Mouse (Mus musculus) intestine, embryonic 15.5 days (tissue): ENCODE measurements around the gene Cdk4. TPM values are rescaled to one million over a fixed set of nuclear protein-coding genes. Genes with fewer than 3 reads are reported as not detected.

ENCODE experiments used
- ATAC-seq: fragments of 200-750 bp; cut with Nextera tagmentation; 2 replicates; pipeline ENCODE4 v1.8.0; 2017; ENCODE audit warnings: moderate TSS enrichment, moderate library complexity
- H3K27ac ChIP-seq: fragments of 300-500 bp; sonication (generic); 2 replicates; pipeline ENCODE4 v1.5.1; 2015; ENCODE audit warnings: mild to moderate bottlenecking, inconsistent platforms
- H3K27me3 ChIP-seq: fragments of 300-500 bp; sonication (generic); replicated peaks from 2 replicates; pipeline ENCODE4 v1.6.1; 2015; ENCODE audit warnings: inconsistent platforms
- H3K36me3 ChIP-seq: fragments of 300-500 bp; sonication (generic); 2 replicates; pipeline ENCODE4 v1.6.1; 2015; ENCODE audit warnings: inconsistent platforms
- H3K4me1 ChIP-seq: fragments of 300-500 bp; sonication (generic); replicated peaks from 2 replicates; pipeline ENCODE4 v1.6.1; 2015; ENCODE audit warnings: inconsistent platforms
- H3K4me2 ChIP-seq: fragments of 300-500 bp; sonication (generic); replicated peaks from 2 replicates; pipeline ENCODE4 v1.6.1; 2015; ENCODE audit warnings: mild to moderate bottlenecking, inconsistent platforms
- H3K4me3 ChIP-seq: fragments of 300-500 bp; sonication (generic); replicated peaks from 2 replicates; pipeline ENCODE4 v1.5.1; 2015; ENCODE audit warnings: inconsistent platforms
- H3K9ac ChIP-seq: fragments of 300-500 bp; sonication (generic); 2 replicates; pipeline ENCODE4 v1.6.1; 2015; ENCODE audit warnings: inconsistent platforms
- H3K9me3 ChIP-seq: fragments of 300-500 bp; sonication (generic); 2 replicates; pipeline ENCODE4 v1.6.1; 2016; ENCODE audit warnings: inconsistent platforms
- WGBS: fragments of 180-500 bp; shearing (Covaris S2); methylation state at CpG from one replicate; pipeline ENCODE4 v1.1.7; 2015; 5-methylcytosine and 5-hydroxymethylcytosine counted together
- polyA plus RNA-seq: library from polyadenylated mRNA; unstranded; fragments of >200 nt; fragmentation: Nextera tagmentation; extraction: Ambion mirVana; gene quantifications from 2 replicates; pipeline ENCODE4 v1.2.1, GENCODE M21; 2015

Gene Cdk4
- polyA plus RNA-seq, 1 experiment from 2014 or later, result 1,579 TPM

- Histone ChIP-seq H3K9me3 (no peaks in the 10 kb centered on the region), H3K4me2 (no peak overlapping the region)
- WGBS, result 43% methylated on average over 4 of the region's 4 CpGs
These were observed 29.4 kb downstream of the Cdk4 start for GRCm38 (mm10) chr10:127092742-127093141.

GRCm38 (mm10) chr10:127094382-127094802, 31.1 kb downstream of the Cdk4 start:
- Histone ChIP-seq H3K4me2 (no peak overlapping the region), H3K27me3 (peaks cover 38% of the 10 kb centered on the region), H3K36me3 (no peaks in the 10 kb centered on the region), H3K9ac (no peak overlapping the region), H3K4me3 (no peak overlapping the region), H3K27ac (no peak overlapping the region), H3K9me3 (no peaks in the 10 kb centered on the region), H3K4me1 (peaks cover 17% of the 10 kb centered on the region)
- WGBS, result 28% methylated on average over 7 of the region's 7 CpGs
- no peak for ATAC-seq

More at GRCm38 (mm10) chr10:127092742-127093141, 29.4 kb downstream of the Cdk4 start:
- no peak overlapping the region for H3K9ac ChIP-seq
- no peak for ATAC-seq
- no peak overlapping the region for H3K27ac ChIP-seq
- H3K4me1 ChIP-seq, result peaks cover 17% of the 10 kb centered on the region
- no peaks in the 10 kb centered on the region for H3K36me3 ChIP-seq
- peaks cover 51% of the 10 kb centered on the region for H3K27me3 ChIP-seq
- H3K4me3 ChIP-seq, result no peak overlapping the region

GRCm38 (mm10) chr10:127098514-127098913, 35.2 kb downstream of the Cdk4 start:
- 77% methylated on average over 20 of the region's 20 CpGs for WGBS
- Histone ChIP-seq H3K4me3 (no peak overlapping the region), H3K4me2 (no peak overlapping the region)

GRCm38 (mm10) chr10:127099191-127099590, 35.9 kb downstream of the Cdk4 start:
- Histone ChIP-seq H3K27ac (no peak overlapping the region), H3K4me2 (no peak overlapping the region), H3K4me1 (no peaks in the 10 kb centered on the region), H3K36me3 (no peaks in the 10 kb centered on the region; the same call in 1 of the 2 replicates), H3K9me3 (no peaks in the 10 kb centered on the region), H3K4me3 (no peak overlapping the region), H3K9ac (no peak overlapping the region; the same call in 1 of the 2 replicates), H3K27me3 (no peaks in the 10 kb centered on the region)
- 90% methylated on average over 10 of the region's 10 CpGs for WGBS
- ATAC-seq, result no peak

More at GRCm38 (mm10) chr10:127098514-127098913, 35.2 kb downstream of the Cdk4 start:
- no peak for ATAC-seq
- H3K4me1 ChIP-seq, result no peaks in the 10 kb centered on the region
- H3K36me3 ChIP-seq, result no peaks in the 10 kb centered on the region; the same call in 1 of the 2 replicates
- no peaks in the 10 kb centered on the region for H3K9me3 ChIP-seq
- H3K27ac ChIP-seq, result no peak overlapping the region
- H3K9ac ChIP-seq, result no peak overlapping the region
- 0 out of 2 replicates have a peak, but pooled peaks cover under 1% of the 10 kb centered on the region for H3K27me3 ChIP-seq

- Histone ChIP-seq H3K4me1 (no peaks in the 10 kb centered on the region), H3K36me3 (no peaks in the 10 kb centered on the region; the same call in 1 of the 2 replicates), H3K27ac (no peak overlapping the region), H3K9me3 (no peaks in the 10 kb centered on the region), H3K4me3 (no peak overlapping the region), H3K4me2 (no peak overlapping the region), H3K27me3 (no peaks in the 10 kb centered on the region), H3K9ac (no peak overlapping the region)
- WGBS, result 91% methylated on average over 15 of the region's 15 CpGs
- ATAC-seq, result no peak
These were observed 36.5 kb downstream of the Cdk4 start for GRCm38 (mm10) chr10:127099868-127100267.

GRCm38 (mm10) chr10:127100414-127100813, 37.1 kb downstream of the Cdk4 start:
- Histone ChIP-seq H3K27me3 (no peaks in the 10 kb centered on the region), H3K9ac (no peak overlapping the region), H3K4me3 (no peak overlapping the region), H3K27ac (no peak overlapping the region), H3K4me2 (no peak overlapping the region), H3K9me3 (no peaks in the 10 kb centered on the region), H3K36me3 (no peaks in the 10 kb centered on the region; the same call in 1 of the 2 replicates), H3K4me1 (no peaks in the 10 kb centered on the region)
- WGBS, result 73% methylated on average over 8 of the region's 8 CpGs
- ATAC-seq, result no peak

GRCm38 (mm10) chr10:127101151-127101550, 37.8 kb downstream of the Cdk4 start:
- Histone ChIP-seq H3K4me2 (no peak overlapping the region), H3K27ac (no peak overlapping the region), H3K36me3 (no peaks in the 10 kb centered on the region; the same call in 1 of the 2 replicates), H3K4me3 (no peak overlapping the region), H3K9me3 (no peaks in the 10 kb centered on the region), H3K4me1 (no peaks in the 10 kb centered on the region), H3K27me3 (no peaks in the 10 kb centered on the region), H3K9ac (no peak overlapping the region)
- 84% methylated on average over 6 of the region's 6 CpGs for whole genome bisulfite sequencing
- ATAC-seq, result no peak

- Histone ChIP-seq H3K9me3 (no peaks in the 10 kb centered on the region), H3K4me3 (no peak overlapping the region), H3K9ac (no peak overlapping the region), H3K36me3 (no peaks in the 10 kb centered on the region; the same call in 1 of the 2 replicates), H3K27ac (no peak overlapping the region), H3K27me3 (no peaks in the 10 kb centered on the region), H3K4me1 (no peaks in the 10 kb centered on the region), H3K4me2 (no peak overlapping the region)
- 55% methylated on average over 7 of the region's 7 CpGs for WGBS
- ATAC-seq, result no peak
These were observed 40.3 kb downstream of the Cdk4 start for GRCm38 (mm10) chr10:127103631-127104030.

- 83% methylated on average over 16 of the region's 16 CpGs for WGBS
- Histone ChIP-seq H3K4me1 (no peaks in the 10 kb centered on the region), H3K27ac (no peak overlapping the region), H3K27me3 (no peaks in the 10 kb centered on the region), H3K9ac (no peak overlapping the region), H3K9me3 (no peaks in the 10 kb centered on the region), H3K4me2 (no peak overlapping the region), H3K36me3 (no peaks in the 10 kb centered on the region), H3K4me3 (no peak overlapping the region)
- ATAC-seq, result no peak; the same call in 1 of the 2 replicates
These were observed 44.4 kb downstream of the Cdk4 start for GRCm38 (mm10) chr10:127107563-127108261.

- Histone ChIP-seq H3K9me3 (no peaks in the 10 kb centered on the region), H3K9ac (no peak overlapping the region), H3K27ac (no peak overlapping the region), H3K27me3 (no peaks in the 10 kb centered on the region), H3K36me3 (no peaks in the 10 kb centered on the region), H3K4me1 (no peaks in the 10 kb centered on the region), H3K4me3 (no peak overlapping the region), H3K4me2 (no peak overlapping the region)
- ATAC-seq, result no peak; the same call in 1 of the 2 replicates
- WGBS, result 76% methylated on average over 3 of the region's 3 CpGs
These were observed 44.9 kb downstream of the Cdk4 start for GRCm38 (mm10) chr10:127108262-127108583.

- Histone ChIP-seq H3K9ac (no peak overlapping the region), H3K4me3 (no peak overlapping the region), H3K27ac (no peak overlapping the region), H3K36me3 (peaks cover 6% of the 10 kb centered on the region; the same call in 1 of the 2 replicates), H3K27me3 (no peaks in the 10 kb centered on the region), H3K9me3 (no peaks in the 10 kb centered on the region), H3K4me2 (no peak overlapping the region), H3K4me1 (no peaks in the 10 kb centered on the region)
- ATAC-seq, result peak; percentile 57
- WGBS, result 90% methylated on average over 15 of the region's 15 CpGs
These were observed 47.9 kb downstream of the Cdk4 start for GRCm38 (mm10) chr10:127111001-127111887.

- Histone ChIP-seq H3K36me3 (peaks cover 22% of the 10 kb centered on the region), H3K27ac (no peak overlapping the region), H3K4me1 (no peaks in the 10 kb centered on the region), H3K9ac (no peak overlapping the region), H3K4me3 (no peak overlapping the region), H3K9me3 (no peaks in the 10 kb centered on the region), H3K27me3 (no peaks in the 10 kb centered on the region), H3K4me2 (no peak overlapping the region)
- WGBS, result 88% methylated on average over 11 of the region's 11 CpGs
- no peak for ATAC-seq
These were observed 51.1 kb downstream of the Cdk4 start for GRCm38 (mm10) chr10:127114408-127114807.
